Mouse (Mus musculus): ENCODE results near the gene Actn2.

The Actn2 gene

DNA sequence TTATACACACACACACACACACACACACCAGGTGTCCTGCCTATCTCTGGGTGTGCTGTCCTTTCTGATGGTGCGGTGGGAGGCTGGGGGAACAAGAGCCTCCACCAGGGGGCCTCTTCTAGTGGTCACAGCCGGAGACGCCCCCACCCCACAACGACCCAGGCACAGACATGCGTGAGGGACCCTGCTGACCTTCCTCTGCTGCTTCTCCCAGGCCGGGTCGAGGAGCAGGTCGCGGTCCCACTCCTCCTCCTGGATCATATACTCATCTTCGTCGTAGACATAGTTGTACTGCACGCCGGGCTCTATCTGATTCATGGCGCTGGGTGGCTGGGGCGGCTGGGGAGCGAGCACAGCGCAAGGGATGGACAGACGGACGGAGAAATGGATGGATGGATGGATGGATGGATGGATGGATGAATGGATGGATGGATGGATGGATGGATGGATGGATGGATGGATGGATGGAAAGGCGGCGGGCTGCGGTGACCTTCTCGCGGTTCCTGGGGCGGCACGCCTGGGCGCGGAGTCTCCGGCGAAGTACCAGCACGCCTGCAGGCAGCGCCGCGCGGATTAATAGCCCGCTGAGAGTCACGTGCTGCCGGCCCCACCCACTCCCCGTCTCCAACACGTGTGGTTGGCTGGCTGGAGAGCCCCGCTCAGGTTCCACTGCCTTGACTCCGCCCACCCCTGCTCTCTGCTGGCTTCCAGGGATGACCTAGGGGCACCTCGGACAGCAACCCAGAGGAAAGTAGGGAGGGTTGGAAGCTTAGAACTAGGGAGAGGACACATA lies at the start of gene Actn2:
Gene Actn2 (minus strand): TSS at position 578 of the 793 bp plus-strand sequence.
- DNase-seq, result peak; percentile 43 to 57

DNA sequence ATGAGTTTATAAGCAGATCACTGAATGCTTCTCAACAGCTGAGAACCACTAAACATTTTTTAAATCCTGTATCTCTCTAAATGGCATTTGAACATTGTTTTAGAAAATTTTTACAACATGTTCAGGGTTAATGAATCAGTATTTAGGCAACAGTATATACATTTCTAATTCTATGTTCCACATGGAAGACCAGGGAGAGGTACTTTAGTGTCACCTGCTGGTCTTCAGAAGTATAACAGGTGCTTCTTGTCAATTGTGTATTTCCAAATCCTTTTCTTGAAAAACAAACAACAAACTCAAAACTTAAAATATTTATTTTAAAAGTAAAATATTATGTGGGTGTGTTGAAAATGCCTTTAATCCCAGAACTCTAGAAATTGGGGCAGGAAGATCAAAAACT lies 45.7 kb upstream of the Actn2 start:
- DNase-seq, result no peak

DNA sequence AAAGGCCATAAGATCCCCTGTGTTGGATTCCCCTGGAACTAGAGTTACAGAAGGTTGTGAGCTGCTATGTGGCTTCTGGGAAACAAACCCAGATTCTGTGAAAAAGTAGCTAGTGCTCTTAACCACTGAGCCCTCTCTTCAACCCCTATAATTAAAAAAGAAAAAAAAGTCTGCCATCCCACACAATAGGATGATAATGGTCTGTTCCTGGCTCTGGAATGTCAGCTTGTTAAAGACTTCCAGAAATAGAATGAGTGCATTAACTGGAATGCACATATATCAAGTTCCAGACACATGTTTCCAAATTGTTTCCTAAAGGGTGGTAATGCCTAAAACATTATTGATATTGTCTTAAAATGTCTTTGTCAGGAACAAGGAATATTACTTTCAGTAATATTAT lies 44.2 kb upstream of the Actn2 start:
- no peak for DNase-seq

DNA sequence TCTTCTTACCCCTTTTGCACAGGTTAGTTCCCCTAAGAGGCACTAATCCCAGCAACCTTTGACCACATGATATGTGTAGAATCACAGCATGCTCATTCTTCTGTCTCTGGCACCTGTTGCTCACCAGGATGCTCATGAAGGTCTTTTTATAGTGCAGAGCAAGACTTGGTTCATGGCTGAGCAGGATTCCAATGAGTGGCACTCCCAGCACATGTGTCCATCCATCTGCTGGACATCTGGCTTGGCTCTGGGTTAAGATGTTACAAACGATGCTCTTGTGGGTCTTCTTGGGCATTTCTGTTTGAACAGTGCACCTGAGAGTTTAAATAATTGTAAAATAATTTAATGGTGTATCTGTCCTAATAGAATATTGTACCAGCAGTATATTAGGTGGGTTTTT lies 36.2 kb upstream of the Actn2 start:
- DNase-seq, result no peak

DNA sequence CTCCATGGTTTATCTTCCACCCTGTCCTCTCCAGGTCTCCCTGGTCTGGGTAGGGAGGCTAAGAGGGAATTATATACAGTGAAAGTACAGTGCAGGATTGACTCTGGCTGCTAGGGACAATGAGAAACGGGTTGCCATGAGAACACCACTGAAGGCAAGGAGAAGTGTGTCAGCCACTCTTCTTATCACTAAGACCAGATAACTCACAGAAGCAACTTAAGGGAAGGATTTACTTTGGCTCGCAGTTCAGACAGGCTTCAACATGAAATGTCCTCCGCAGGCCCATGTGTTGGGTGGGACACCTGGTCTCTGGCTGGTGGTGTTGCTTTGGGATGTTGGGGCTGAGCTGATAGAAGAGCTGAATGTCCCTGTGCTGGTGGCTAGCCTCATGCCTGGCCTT lies 32.2 kb upstream of the Actn2 start:
- no peak for DNase-seq

DNA sequence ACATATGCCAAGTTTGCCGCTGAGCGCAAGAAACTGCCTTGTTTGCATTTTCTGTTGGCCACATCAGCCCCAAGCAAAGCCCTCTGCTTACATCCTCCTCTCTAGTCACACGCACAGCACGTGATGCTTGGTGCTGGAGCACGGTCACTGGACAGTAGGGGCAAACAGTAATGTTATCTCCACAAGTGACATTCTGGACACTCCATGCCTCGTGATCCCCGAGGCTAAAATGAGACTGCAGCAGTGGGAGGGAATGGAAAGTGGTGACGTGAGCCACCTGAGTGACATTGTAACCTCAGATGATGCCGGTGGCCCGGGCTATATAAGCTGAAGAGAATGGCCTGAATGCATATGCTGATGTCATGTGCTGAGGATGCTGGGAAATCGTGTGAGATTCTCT lies 29.4 kb upstream of the Actn2 start:
- no peak for DNase-seq

DNA sequence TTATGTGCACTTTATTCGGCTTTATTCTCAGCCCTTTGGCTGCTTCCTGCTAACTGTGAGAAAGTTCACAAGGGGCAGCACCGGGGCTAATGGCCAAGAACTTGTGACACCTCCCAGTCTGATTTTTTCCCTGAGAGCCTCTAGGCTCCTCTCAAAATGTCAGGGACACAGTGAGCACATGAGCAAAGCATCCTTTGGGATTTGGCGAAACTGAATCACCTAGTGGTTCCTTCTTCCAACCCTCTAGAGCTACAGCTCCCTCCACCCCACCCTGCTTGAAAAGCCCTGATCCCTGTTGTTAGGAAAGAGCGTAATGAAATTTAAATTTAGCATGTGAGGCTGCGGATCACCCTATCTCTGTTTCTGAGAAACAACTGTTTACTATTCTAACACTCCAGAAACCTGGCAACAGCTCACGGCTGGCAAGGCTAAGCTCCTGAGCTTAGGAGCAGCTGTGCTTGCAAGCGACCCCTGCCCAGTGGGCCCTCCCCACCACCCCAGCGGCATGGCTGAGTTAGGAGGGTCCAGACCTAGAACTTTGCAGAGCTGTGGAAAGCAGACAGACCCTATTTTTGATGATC lies 28.6 kb upstream of the Actn2 start:
- DNase-seq, result peak in 1 of 2 experiments; percentile 7

DNA sequence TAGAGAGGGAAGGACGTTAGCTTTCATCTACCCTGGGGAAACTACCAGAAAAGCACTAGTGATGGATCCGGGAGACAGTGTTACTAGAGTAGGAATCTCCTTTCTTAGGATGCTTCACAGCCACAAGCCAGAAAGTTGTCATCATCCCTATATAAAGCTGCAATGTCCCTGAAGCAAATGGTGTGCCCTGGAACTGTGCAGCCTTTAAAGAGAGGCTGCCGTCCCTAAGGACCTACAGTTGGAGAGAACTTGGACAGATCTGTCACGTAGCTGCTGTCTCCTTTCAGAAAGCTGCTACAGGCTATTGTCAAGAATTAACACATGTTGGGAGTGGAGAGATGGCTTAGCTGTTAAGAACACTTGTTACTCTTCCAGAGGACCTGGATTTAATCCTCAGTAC lies 20.9 kb upstream of the Actn2 start:
- no peak for DNase-seq

DNA sequence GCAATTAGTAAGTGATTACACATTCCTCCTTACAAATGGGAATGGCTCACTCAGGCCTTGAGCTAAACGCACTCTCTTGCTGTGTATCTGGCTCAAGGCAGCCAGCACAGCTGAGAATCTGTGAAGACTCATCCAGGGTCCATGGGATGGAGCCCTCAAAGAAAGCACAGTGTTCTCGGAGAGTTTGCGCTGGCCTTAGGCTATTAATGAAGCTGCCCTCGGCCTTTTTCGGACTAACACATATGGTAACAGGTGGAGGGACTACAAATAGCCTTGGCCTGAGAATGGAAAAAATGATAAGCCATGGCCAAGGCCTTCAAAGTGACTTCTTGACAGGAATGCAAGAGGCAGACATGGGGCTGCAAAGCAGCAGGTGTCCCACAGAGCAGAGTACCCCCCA lies 17.0 kb upstream of the Actn2 start:
- no peak for DNase-seq

DNA sequence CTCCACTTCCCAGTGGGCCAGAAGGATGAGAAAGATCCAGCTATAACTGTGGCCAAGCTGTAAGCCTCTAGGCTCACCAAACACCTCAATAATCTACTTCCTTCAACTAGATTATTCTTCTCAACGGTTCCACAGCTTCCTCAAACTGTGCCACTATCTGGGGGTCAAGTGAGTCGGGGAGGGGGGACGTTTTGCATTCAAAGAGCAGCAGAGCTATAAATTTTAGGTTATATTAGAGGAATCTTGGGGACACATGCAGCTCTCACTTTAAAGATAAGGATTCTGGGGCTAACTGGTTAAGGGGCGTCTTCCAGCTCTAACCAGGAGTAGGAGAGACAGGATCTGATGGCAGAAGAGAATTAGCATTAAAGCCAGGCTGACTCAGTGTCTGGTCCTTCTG lies 15.6 kb upstream of the Actn2 start:
- DNase-seq, result no peak

DNA sequence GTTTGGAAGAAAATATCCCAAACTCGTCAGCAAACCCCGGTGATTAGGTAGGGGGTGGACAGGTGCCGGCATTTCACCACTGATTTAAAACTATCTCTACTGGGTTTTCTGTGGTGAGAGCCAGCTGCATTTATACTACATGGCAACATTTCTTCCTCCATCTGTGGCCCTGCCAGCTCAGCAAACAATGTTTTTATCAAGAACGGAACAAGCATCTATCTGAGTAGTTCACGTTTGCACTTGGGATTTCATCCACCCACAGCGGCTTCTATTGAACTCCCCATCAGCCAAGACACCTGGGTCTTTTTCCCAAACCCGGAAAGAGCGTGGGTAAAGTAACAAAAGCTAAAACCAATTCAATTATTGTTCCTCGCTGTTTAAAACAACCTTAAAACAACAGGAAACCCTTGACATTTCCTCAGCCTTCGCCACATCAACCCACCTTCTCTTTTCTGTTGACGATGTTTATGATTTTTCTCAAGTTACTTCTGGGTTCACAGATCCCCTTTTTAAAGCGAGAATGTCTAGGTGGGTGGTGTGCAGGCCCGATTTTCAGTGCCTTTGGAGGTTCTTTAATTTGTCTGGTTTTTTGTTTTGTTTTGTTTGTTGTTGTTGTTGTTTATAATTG lies 8.8 kb upstream of the Actn2 start:
- DNase-seq, result no peak

DNA sequence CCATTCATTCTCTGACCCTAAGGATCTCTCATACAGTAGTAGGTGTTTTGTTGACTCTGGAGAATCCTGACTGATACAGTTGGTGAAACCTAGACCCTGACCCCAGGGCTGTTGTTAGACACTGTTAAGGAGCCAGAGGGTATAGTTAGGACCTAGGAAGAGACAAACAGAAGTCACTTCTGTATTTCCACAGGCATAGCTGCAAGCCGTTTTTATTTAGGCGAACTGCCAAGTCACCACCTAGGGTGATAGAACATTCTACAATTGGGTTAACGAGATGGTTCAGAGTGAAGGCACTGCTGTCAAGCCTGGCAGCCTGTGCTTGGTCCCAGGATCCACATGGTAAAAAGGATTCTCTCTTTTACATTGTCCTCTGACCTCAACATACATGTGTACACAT lies 6.3 kb upstream of the Actn2 start:
- no peak for DNase-seq

DNA sequence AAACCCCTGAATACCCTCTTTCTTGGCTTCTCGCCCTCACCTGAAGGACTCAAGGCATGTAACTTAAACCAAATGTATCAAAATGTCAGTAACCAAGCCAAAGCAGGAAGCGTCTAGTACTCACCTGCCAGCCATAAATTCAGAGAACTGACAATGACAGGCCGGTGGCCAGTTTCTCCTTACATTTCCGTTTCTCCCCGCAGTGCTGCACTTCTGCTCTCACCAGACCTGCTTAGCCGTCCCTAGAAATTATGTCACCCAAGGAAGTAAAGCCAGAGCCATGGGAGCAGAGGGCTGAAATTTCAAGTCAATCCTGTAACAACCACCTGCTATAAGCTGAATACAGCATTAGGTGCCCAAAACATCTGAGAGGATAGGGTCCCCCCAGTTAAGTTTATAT lies 887 bp upstream of the Actn2 start:
- DNase-seq, result no peak

DNA sequence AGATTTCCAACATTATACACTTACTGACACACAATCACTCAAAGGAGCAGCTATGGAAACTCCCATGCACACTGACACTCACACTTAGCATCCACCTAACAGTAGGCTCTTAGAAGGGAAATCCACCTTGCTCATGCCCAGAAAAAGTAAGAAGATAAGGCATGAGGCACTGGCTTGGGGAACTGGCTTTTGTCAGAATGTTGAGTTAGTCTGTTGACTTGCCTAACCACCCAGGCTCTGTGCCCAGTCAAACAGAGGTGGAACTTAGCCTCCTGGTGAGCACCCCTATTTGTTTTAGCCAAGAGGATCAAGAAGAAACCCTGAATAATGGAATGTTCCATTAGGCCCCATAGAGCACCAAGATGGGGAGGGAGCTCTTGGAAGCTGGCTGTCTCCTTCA lies 1.1 kb downstream of the Actn2 start:
- no peak for DNase-seq

DNA sequence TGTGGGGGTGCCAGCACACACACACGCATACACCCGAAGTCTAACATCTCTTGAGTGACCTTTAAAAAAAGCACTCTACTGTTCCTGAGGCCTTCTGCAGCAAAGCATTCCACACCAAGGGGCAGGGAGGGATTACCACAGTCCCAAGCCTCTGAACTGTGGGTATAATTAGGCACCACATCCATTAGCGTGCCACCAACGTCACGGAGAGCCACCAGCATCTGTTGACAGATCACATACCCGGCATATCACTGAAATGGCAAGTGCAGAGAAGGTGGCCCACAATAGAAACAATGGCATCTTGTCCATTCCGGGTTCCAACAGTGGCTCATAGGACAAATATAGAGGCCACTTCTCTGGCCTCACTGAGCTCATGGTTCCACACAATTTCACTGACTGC lies 2.8 kb downstream of the Actn2 start:
- no peak for DNase-seq

DNA sequence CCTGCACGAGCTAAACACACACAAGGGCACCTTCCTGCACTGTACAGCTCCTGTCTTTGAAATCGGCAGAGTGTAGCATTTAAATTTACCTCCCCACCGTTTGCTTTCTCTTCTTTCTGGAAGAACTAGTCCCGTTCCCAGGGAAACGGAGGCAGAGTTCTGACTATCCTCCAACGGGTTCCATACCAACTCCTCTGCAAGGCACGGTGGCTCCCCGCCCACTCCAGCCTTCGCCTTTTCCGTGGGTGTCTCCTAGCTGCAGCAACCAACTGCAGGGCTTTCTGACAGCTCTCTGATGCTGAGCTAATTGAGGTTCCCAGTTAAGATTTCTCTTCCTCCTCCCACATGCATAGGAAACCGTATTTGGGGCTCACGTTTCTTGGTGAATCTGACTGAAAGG lies 6.5 kb downstream of the Actn2 start:
- no peak for DNase-seq

DNA sequence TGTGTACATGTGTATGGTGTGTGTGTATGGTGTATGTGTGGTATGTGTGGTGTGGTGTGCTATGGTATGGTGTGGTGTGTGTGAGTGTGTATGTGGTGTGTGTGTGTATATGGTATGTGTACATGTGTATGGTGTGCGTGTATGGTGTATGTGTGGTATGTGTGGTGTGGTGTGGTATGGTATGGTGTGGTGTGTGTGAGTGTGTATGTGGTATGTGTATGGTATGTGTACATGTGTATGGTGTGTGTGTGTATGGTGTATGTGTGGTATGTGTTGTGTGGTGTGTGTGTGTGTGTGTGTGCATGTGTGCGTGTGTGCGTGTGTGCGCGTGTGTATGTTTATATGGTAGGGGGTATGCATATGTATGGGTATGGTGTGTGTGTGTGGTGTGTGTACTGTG lies 9.0 kb downstream of the Actn2 start:
- DNase-seq, result no peak

DNA sequence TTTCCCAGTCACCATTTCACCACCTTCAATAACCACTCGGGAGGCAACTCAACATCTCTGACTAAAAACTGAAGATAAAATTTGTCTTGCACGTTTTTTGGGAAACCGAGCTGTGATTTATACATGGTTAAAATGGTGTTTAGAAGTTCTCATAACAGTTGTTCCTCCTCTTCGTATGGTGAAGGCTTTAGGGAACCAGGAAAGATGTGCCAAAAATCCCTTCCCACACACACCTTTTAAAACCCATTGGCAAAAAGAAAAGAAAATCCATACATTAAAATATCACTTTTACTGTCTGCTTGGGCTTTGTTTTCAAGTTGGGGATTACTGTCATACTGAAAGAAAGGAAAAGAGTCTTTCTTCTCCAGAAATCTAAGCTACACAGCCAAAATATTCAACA lies 12.2 kb downstream of the Actn2 start:
- DNase-seq, result no peak

DNA sequence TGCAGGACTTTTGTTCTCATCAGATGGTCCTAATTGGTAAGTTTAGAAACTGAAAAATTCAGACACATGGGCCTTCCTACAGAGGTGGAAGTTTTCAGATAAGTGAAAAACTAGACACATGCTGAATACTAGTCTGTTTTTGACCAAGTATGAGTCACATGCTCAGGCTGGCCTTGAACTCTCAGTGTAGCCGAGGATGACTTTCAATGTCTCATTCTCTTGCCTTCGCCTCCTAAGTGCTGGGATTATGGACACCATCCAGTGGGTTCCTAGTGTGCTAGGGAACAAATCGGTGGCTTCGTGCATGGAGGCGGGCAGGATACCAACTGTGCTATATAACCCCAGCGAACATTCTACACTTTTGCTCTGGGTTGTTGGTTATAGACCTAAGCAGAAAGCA lies 13.0 kb downstream of the Actn2 start:
- no peak for DNase-seq

DNA sequence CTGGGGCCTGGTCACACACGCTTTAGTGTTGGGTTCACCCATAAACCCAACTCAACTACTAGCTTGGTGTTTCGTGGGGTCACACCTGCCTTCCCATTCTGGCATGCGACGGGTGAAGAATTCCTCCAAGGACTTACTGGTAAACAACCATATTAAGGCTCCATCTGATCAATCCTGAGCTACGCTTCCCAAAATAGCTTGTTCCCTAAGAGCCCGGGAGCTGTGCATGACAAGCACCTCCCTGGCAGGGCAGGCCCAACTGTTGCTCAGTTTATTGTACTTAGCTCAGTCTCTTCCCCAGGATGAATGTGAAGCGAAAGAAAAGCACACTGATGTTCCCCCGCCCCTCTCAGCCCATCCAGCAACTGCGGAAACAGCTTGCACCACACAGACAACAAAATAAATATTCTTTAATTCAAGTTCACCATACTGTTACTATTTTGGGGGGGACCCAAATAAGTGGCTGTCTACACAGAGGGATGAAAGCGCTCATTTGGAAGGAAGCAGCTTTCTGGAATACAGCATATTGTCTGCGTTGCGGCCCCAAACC lies 17.4 kb downstream of the Actn2 start:
- DNase-seq, result no peak

DNA sequence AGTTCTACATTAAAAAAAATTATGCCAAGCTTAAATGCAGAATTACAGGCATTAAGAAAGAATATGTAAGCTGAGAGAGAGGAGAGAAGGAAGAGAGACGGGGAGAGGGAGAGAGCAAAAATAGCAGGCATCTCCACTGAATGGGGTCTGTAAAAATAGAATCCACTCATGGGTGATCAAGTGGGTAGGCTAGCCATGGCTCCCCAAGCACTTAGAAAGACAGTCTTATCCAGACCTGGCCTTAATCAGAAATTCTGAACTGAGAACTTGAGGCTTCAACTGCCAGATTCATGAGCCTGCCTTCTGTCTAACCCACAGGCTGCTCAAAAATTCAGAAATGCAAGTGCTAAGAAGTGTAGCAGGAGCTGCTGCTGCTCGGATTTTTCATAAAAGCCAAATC lies 20.4 kb downstream of the Actn2 start:
- DNase-seq, result no peak

DNA sequence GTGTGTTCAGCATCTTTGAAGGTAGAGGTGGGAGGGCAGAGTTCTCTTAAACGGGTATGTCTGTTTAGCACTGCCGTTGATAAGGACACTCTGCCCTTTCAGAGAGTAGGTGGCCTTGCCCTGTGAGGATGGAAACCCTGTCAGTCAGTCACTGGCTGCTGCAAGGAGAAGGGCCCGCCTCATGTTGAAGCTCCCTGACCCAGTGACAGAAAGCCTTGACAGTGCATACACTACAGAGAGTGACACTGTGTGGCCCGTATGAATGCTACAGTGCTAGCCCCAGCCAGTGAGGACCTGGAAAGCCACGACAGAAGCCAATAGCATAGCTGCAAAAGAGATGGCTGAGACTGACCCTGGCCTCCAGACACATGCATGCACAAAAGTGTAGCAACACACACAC lies 22.5 kb downstream of the Actn2 start:
- no peak for DNase-seq

DNA sequence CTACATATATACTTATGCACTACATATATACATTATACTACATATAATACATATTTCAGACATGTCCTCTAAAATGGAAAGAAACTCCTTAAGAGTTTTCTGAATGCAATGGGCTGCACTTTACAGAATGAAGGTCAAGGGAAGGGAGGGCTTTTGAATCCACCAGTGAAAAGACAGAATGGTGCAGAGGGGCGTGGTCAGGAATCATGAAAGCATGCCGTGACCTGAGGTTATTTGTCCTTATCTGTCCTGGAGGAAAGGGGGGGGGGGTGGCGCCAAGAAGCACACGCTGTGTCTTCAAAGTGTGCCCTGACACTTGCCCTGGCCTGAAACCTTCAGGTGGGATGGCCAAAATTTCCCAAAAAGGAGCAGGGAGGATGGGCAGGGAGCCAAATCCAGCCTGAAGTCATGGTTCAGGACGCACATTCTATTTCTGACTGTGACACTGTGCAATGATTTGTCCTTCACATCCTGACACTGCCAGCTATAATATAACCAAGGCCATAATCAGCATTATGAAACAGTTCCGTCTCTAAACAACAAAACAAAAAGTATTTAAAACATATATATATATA lies 23.3 kb downstream of the Actn2 start:
- DNase-seq, result no peak

DNA sequence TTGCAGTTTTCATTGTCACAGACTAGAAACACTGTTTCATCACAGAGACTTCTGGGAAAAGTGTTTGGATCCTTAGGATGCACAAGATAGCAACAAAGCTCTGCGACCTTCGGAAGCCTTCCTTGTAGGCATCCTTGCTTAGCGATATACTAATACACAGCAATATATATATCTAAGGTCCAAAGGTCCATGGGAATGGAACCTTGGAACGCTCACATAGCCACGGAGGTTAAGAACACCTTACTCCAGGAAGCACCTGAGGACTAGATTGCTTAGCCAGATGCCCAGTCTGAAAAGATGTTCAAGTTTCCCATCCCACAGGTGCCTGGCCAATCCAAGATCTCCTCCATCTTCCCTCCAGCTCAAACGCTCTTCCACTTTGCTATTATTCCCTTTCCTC lies 26.4 kb downstream of the Actn2 start:
- no peak for DNase-seq
